Mouse (Mus musculus): Measurements from ENCODE around the gene Hspb7.

DNA sequence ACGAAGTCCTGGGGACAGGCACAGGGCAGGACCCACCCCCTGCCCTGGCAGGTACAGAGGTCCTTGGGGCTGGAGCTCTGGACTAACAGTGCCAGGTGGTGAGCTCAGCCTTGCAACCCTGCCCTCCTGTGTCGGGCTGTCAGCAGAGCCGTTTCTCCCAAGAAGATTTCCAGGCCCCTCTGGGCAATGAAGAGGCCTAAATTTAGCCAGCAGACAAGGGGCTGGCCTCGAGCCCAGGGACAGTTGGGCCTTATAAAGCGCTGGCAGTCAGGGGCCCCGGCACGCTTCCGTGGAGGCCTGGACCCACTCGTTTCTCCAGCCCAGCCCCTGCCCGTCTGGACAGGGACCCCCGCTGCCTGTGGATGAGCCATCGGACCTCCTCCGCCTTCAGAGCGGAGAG lies 844 bp downstream of the Hspb7 start:
- TF ChIP-seq POLR2A (IDR thresholded peaks at IDR 0.05; ENCODE audit: extremely low read depth, insufficient read depth, low read length) (no peak), CTCF (IDR thresholded peaks at IDR 0.05; ENCODE audit: extremely low read depth, insufficient read depth, low read length) (no peak)
